Mouse (Mus musculus) central nervous system, embryonic 11.5 days (tissue): ENCODE results near the gene Slc22a22. TPM values are rescaled to one million over a fixed set of nuclear protein-coding genes. Genes with fewer than 3 reads are reported as not detected.

Experiments
- polyA plus RNA-seq: library from polyadenylated mRNA; depleted of rRNA; stranded (reverse); fragments of >200 nt; gene quantifications from 2 replicates; pipeline ENCODE4 v1.2.3, GENCODE M21; 2012; rRNA removed

Gene Slc22a22
- polyA plus RNA-seq, result not detected in 2 replicates

DNA sequence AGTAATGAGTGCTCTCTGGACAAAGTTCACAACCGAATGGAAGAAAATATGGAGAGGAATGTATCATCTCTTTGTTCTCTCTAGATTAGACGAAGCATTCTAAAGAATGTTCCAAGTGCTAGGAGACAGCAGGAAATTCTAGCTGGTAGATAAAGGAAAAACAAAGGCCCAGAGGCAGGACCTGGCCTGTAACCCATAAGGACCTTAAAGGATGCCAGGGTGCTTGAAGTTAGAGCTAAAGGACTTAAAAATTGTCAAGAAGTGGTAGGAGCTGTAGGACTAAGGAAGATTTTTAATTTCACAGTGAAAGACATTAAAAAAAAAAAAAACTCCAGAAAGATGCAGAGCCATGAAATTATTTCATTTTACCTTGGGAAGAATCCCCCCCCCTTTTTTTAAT is at the start of gene Slc22a22:
Gene Slc22a22 (minus strand): TSS at position 101 of the 400 bp plus-strand sequence.

